Mouse (Mus musculus) testis, postnatal 14 days (tissue): ENCODE results near the gene Rprd1b.

Experiments used
- DNase-seq: peaks from one replicate; pipeline ENCODE4 v3.0.0; 2021; ENCODE audit warnings: low spot score

Gene Rprd1b

GRCm38 (mm10) chr2:158146971-158147370, 118.7 kb downstream of the Rprd1b start:
- DNase-seq: no peak

- DNase-seq: no peak
These were observed 122.8 kb downstream of the Rprd1b start for GRCm38 (mm10) chr2:158151077-158151476.

- DNase-seq: no peak
These were observed 124.5 kb downstream of the Rprd1b start for GRCm38 (mm10) chr2:158152685-158153309.

DNA sequence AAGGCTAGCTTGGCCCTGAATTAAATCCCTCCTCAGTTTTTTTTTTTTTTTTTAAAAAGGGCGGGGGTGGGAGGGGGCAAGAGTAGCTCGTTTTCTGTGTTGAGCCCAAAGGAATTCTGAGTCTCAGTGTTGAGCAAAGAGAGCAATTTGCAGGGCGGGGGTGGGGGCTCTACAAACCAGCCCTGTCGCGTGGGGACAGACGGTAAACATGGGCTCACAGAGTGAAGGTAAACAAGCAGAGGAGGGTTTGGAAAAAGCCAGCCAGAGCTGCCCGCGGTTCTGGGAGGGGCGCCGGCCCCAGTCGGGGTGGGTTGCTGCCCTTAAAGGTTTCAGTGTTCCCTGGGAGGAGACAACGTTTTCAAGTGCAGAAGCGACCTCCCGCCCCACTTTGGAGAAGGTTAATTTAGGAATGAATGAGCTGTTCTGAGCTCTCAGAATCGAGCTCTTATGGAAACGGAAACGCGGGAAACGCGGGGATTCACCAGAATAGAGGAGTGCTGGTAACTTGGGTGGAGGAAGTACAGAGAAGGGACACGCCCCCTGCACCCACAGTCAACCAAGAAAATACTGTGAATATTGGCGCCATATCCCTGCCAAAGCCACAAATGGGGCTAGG, 125.5 kb downstream of the Rprd1b start:
- DNase-seq: no peak

DNA sequence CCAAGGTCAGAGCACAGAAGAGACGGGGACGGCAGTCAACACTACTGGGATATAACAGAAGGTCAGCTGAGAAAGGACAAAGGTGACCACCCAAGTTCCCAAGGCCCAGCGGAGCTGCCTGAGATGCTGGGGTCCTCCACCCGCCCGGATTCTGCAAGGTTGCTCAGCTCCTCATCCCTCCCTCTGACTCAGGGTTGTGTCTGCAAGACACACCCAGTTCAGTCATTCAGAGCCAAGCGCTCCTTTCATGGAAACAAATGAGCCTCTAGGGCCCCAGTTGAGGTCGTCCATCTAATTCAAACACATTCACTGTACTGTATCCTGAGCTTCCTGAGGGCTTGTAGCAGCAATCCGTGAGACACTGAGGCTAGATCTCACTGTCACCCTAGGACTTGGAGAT, 126.3 kb downstream of the Rprd1b start:
- no peak for DNase-seq

DNA sequence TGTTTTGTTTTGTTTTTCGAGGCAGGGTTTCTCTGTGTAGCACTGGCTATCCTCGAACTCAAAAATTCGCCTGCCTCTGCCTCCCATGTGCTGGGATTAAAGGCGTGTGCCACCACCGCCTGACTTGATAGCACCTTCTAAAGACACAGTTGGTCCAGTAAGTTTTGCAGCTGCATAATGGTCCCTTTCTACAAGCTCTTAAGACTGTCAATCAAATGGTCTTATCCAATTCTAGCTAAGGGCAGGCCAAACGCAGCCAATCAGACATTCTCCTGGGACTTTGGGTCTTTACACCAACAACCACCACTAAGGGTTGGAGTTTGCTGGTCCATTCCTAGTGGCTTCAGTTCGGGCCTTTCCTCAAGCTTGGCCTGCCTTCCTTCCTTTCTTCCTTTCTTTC, 126.8 kb downstream of the Rprd1b start:
- no peak for DNase-seq

- no peak for DNase-seq
These were observed 127.3 kb downstream of the Rprd1b start for GRCm38 (mm10) chr2:158155615-158156014.

- no peak for DNase-seq
These were observed 128.2 kb downstream of the Rprd1b start for GRCm38 (mm10) chr2:158156487-158156886.

DNA sequence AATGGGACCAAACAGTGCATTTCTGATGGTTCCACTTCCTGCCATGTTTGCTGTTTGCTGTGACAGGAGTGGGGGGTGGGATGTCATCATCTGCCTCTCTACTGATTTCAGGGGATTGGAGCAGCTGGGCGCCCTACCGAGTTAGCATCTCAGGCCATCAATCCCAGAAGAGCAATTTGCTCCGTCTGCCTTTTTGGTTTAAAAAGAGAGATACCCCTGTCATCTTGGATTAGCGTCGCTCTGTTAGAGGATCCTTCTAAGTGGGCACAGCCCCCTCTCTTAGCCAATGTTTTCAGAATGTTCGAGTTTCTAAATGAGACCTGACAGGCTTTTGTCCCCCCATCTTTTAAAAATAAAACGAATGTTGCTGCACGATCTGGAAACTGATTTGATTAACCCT, 129.4 kb downstream of the Rprd1b start:
- no peak for DNase-seq

- no peak for DNase-seq
These were observed 131.3 kb downstream of the Rprd1b start for GRCm38 (mm10) chr2:158159376-158160235.

DNA sequence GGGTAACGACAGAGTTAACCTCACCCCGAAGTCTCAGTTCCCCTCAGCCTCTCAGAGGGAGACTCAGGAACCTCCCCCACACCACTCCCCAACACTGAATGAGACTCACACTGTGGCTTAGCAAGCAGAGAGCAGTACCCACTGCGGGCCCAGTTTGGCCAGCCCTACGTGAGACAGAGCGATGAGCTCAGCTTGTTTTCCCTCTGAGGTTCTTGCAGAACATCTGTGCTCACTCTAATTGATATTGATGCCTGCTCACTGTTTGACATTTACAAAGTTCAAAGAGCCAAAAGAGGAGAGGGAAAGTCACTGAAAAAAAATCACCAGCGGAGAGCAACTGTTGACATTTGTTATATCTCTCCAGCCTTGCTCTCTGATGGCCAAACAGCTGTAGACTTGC, 133.5 kb downstream of the Rprd1b start:
- DNase-seq: no peak

GRCm38 (mm10) chr2:158163034-158163433, 134.7 kb downstream of the Rprd1b start:
- DNase-seq: no peak

GRCm38 (mm10) chr2:158165776-158166175, 137.5 kb downstream of the Rprd1b start:
- no peak for DNase-seq

- no peak for DNase-seq
These were observed 138.3 kb downstream of the Rprd1b start for GRCm38 (mm10) chr2:158166628-158167027.

DNA sequence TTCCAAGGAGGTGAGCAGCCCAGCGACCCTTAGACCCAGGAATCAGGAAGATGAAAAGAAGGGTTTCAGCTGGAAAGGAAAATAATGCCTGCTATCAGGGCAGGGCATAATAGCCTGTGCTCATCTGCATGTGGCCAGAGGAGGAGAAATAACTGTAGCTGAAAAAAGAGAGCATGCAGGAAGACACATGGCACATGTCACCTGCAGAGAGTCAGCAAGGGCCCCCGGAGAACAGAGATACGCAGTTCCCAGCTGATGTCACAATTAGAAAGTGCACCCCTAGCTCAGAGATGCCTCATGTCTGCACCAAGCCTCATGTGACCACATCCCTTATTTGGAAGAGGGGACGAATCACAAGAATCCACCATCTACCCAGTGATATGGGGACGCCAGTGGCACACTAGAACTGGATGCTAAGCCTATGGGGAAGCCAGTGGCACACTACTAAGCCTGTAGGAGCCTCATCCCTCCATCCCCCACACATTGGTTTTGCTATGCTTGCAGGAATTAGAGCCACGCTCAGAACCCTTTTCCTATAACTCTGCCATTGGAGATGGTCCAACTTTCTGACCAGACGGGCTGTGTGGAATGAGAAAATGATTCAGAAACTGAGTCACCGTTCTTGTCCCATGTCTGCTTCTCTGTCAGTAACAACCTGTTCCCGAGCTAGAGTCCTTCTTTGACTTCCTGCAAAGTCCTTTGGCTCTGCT, 139.4 kb downstream of the Rprd1b start:
- no peak for DNase-seq

DNA sequence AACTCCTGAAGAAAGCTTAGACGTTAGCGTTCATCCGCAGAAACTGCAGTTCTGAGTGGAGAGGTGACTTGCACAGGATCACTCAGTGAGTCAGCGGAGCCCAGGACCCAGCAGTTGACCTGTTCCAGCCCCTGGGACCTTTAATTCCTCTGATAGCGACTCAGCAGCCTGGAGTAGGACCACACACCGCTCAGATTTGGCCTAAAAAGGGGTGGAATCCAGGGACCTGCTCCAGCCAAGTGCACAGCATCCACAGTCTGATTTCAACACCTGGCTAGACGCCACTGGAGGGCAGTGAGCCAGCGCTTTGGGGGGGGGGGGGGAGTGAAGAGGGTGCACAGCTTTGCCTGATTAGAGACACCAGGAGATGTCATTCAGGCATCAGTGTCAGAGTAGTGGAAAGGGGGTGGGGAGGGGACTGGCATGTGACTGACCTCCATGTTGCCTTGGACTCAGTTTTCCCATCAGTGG, 140.5 kb downstream of the Rprd1b start:
- DNase-seq: peak; percentile 53

- DNase-seq: no peak
These were observed 141.1 kb downstream of the Rprd1b start for GRCm38 (mm10) chr2:158169351-158169750.

- DNase-seq: no peak
These were observed 141.5 kb downstream of the Rprd1b start for GRCm38 (mm10) chr2:158169771-158170170.

DNA sequence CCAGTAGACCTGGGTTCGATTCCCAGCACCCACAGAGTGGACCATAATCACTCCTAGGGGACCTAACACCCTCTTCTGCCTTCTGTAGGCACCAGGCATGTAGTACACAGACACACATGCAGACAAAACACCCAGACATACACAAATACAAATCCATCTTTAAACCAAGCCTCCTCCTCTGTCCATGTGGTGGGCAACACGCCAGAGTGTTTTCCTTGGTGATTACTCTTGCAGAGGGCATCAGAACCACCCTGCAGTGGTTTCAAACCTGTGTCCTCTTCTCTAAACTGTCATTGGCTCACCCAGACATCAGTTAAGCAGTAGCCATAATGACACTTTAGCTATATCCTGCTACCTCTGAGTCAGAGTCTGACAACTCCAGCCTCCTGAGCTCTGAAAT, 142.1 kb downstream of the Rprd1b start:
- no peak for DNase-seq

- no peak for DNase-seq
These were observed 146.1 kb downstream of the Rprd1b start for GRCm38 (mm10) chr2:158174438-158174837.

- no peak for DNase-seq
These were observed 146.7 kb downstream of the Rprd1b start for GRCm38 (mm10) chr2:158174958-158175357.

GRCm38 (mm10) chr2:158175433-158175832, 147.1 kb downstream of the Rprd1b start:
- DNase-seq: no peak
